Mouse (Mus musculus) Patski (cell line): ENCODE measurements around the gene Capza2. TPM values are rescaled to one million over a fixed set of nuclear protein-coding genes. Genes with fewer than 3 reads are reported as not detected.

Experiments
- ATAC-seq: fragments of 100-300 bp; one replicate; pipeline ENCODE4 v1.8.0; 2021
- CTCF ChIA-PET: fragments of 350-600 bp; sonication (Branson Sonifier 250); formaldehyde crosslinking; loops from one replicate; lab custom pipeline; 2022; ENCODE audit warnings: inconsistent platforms; lab: Charles Lee
- POLR2A ChIA-PET: fragments of 350-600 bp; sonication (Branson Sonifier 250); formaldehyde crosslinking; loops from one replicate; lab custom pipeline; 2022; ENCODE audit warnings: antibody characterized with exemption, inconsistent platforms; lab: Charles Lee
- DNase-seq: peaks from one replicate; pipeline ENCODE4 v3.0.0-alpha.2; 2011; ENCODE audit warnings: low read depth, low spot score
- H3K27me3 ChIP-seq: fragments of 371-371 bp; one replicate; pipeline ENCODE4 v1.5.1; 2021
- CTCF ChIP-seq: fragments of 100-300 bp; IDR thresholded peaks from one replicate; pipeline ENCODE4 v1.5.1; 2021
- in situ Hi-C: fragments of 300-500 bp; cut with MboI; formaldehyde crosslinking; loops from 3 replicates; pipeline ENCODE4 v1.11.1; 2018; ENCODE audit warnings: low pct_unique_long_range_greater_than_20kb, mixed read lengths
- polyA plus RNA-seq: library from polyadenylated mRNA; unstranded; gene quantifications from one replicate; pipeline ENCODE4 v1.2.3, GENCODE M21; 2021

Capza2 gene
- polyA plus RNA-seq, 1 experiment from 2014 or later = 185 TPM

DNA sequence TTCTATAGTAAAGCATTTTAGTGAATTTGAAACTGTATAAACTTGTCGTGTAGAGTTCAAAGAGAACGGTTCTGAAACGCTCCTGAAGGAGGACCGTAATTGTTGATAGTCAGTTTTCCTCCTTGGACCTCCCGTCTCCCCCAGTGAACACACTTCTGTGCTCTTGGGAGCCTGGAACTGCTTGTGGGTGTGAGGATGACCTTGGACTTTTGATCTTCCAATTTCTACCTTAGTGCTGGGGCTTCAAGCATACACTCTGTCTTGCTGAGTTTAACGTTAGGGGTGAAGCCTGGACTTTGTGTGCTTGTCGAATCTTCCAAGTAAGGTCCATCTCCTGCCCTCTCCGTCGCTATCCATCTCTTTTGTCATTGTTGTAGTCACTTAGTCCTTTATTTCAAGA, 4.0 kb downstream of the Capza2 start:
- TF ChIP-seq CTCF = no peak
- ChIA-PET CTCF (no interaction called here), POLR2A (no interaction called here)
- no peak for DNase-seq
- no peaks in the 10 kb centered on the region for H3K27me3 ChIP-seq
- no peak for ATAC-seq
- in situ Hi-C loops = no loop called here

DNA sequence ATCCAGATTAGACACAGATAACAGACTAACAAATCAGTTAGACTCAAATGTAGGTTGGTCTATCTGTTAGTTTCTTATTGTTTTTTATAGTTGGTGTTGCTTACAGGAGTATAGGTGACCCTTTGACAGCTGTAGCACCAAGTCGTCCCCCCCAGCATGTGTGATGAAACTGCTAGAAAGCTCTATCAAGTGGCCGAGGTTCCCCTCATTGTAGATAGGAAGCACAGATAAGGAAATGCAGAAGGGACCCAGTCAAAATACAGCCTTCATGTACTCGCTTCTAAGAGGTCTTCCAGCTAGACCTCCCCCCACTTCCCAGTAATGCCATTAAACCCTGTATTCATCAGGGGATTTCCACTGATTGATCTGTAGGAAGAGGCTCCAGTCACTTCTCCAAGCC, 6.7 kb downstream of the Capza2 start:
- TF ChIP-seq CTCF = no peak
- in situ Hi-C loops = no loop called here
- no peak for DNase-seq
- ChIA-PET POLR2A (no interaction called here), CTCF (interaction anchor here (1.7 kb wide), 1 partner anchor 28 kb away, joined by 3 read pairs; no protein-coding TSS in a partner anchor)
- ATAC-seq = no peak
- H3K27me3 ChIP-seq = no peaks in the 10 kb centered on the region

DNA sequence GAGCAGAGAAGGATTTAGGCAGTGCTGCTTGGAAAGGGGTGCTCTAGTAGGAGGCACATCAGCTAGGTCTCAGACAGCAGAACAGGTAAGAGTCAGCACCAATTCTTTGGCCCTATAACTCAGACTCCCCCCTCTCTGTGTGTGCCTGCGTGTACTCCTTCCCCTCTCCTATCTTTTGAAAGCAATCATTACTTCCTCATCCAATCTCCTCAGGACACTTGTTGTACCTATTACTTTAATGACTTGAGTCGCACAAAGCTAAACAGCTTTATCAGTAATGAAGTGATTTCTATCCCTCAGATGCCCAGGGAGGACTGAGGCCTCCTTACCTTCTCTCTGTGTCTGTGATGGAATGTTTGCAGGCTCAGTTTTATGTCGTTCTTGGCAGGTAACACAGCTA, 10.1 kb downstream of the Capza2 start:
- no peak for TF ChIP-seq CTCF
- CTCF ChIA-PET = interaction anchor here (1.5 to 1.7 kb wide), 2 partner anchors 12 to 24 kb away, joined by 3 to 4 read pairs; no protein-coding TSS in a partner anchor
- DNase-seq (no peak), ATAC-seq (no peak)
- POLR2A ChIA-PET = interaction anchor here (1.5 kb wide), 1 partner anchor 10 kb away, joined by 5 read pairs; no protein-coding TSS in a partner anchor
- in situ Hi-C loops = no loop called here
- no peaks in the 10 kb centered on the region for H3K27me3 ChIP-seq

DNA sequence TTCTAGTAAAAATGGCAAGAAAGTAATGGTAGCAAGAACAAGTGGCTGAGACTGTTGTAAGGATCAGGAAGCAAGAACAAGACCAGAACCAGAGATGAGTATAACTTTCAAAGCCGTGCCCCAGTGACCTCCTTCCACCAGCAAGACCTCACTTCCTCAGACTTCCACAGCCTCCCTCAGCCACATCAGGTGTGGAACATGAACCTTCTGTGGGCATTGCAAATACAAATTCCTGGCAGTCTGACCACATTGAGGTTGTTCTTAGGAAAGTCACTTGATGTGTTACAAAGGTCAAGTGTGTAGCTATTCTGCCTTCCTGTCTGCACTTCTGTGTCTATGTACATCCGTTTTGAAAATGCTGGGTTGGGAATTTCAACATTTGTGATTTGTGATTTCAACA, 16.1 kb downstream of the Capza2 start:
- ChIA-PET POLR2A (interaction anchor here (0.7 to 1.5 kb wide), 2 partner anchors 11 to 482 kb away, joined by 3 read pairs; no protein-coding TSS in a partner anchor), CTCF (interaction anchor here (1.3 to 1.8 kb wide), 2 partner anchors 11 to 12 kb away, joined by 4 to 7 read pairs; no protein-coding TSS in a partner anchor)
- no peaks in the 10 kb centered on the region for H3K27me3 ChIP-seq
- no peak for TF ChIP-seq CTCF
- in situ Hi-C loops = no loop called here
- ATAC-seq (no peak), DNase-seq (no peak)

DNA sequence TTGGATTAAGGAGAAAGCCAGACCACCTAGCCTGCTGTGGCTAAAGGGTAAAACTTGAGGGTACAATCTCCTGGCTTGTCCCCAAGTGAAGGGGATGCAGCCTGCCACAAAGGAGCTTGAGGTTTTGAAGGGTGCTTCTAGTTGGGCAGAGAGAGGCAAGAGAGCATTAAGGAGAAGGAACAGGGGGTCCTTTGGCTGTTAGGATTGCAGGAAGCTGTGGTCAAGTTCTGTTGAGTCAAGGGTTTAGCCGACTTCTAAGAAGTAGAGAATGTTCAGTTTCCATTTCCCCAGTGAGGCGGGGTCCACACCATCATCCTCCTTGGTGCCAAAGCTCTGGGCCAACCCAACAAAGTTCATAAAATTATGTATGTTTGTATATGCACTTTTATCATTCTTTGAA, 19.0 kb downstream of the Capza2 start:
- DNase-seq = no peak
- ChIA-PET POLR2A (no interaction called here), CTCF (interaction anchor here (0.8 kb wide), 1 partner anchor 20 kb away, joined by 3 read pairs; no protein-coding TSS in a partner anchor)
- no peak for TF ChIP-seq CTCF
- no peaks in the 10 kb centered on the region for H3K27me3 ChIP-seq
- in situ Hi-C loops = no loop called here
- no peak for ATAC-seq

DNA sequence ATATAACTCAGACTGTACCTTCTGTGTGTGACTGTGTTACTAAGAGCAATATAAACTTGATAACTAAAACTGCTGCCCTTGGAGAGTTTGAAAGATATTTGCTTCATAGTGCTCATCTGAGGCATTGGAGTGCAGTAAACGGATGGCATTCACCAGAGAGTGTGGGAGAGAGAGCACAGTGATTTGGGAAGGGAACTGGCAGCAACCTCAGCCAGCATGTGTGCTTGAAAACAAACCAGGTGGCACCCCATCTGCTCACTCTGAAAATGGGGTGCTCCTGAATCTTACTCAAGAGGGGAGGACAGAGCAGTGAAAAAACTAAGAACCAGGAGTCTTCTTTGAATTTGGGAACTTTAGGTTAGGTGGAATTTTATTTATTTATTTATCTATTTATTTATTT, 21.3 kb downstream of the Capza2 start:
- no peak for TF ChIP-seq CTCF
- in situ Hi-C loops = no loop called here
- H3K27me3 ChIP-seq = no peaks in the 10 kb centered on the region
- no peak for ATAC-seq
- no peak for DNase-seq
- CTCF ChIA-PET = interaction anchor here (1.9 kb wide), 1 partner anchor 11 kb away, joined by 4 read pairs; no protein-coding TSS in a partner anchor
- POLR2A ChIA-PET = no interaction called here

DNA sequence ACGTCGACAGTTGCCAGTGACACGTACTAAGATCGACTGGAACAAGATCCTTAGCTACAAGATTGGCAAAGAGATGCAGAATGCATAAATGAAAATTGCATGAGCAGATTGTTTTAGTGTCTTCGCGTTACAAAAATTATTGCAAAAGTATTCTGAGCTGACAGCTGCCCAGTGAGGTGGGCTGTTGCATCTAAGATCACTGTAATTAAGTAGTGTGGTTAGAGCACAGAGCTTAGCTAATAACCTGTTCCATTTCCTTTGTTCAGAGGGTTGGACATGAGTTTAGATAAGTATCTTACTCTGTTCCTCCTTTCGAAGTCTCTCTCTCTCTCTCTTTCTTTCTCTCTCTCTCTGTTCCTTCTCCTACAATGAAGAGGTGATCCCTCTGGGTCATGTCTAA, 29.3 kb downstream of the Capza2 start:
- DNase-seq (no peak), ATAC-seq (no peak)
- TF ChIP-seq CTCF = no peak
- ChIA-PET POLR2A (no interaction called here), CTCF (interaction anchor here (1.3 to 2.1 kb wide), 3 partner anchors 10 to 27 kb away, joined by 3 to 7 read pairs (median 6); no protein-coding TSS in a partner anchor)
- no peaks in the 10 kb centered on the region for H3K27me3 ChIP-seq
- in situ Hi-C loops = no loop called here

DNA sequence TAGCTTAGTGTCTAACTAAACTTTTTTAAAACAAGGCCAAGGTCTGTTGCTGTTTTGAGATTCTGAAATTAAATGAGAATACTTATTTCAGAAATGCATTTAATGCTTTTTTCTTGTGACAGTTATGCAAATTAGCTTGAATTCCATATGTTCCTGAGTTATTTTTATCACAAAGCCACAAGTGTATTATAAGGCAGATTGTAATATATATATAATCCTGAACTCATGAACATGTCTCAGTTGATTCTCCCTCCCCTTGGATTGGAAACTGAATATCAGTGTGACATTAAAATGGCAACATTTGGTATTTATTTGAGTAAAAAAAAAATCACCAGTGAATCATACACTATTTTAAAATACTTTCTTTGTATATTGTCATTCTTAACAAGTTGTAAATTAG, 30.0 kb downstream of the Capza2 start:
- H3K27me3 ChIP-seq = no peaks in the 10 kb centered on the region
- ChIA-PET CTCF (interaction anchor here (1.3 to 1.6 kb wide), 2 partner anchors 9 to 27 kb away, joined by 3 to 6 read pairs; no protein-coding TSS in a partner anchor), POLR2A (no interaction called here)
- ATAC-seq (no peak), DNase-seq (no peak)
- TF ChIP-seq CTCF = no peak
- in situ Hi-C loops = no loop called here

DNA sequence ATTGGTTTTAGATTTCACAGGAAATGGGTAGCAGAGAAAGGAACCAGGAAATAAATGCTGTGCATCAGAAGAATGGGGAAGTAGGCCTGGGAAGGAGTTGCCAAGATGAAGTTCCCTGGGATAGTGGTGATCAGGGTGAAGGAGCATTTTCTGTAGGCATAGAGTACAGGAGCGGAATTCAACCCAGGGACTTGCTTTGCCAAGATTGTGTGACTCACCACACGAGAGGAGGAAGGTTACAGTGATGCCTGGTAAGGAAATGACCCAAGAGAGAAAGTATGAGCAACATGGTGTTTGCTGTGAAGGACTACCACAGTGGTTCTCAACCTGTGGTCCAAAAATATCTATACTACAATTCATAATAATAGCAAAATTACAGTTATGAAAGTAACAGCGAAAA, 31.8 kb downstream of the Capza2 start:
- DNase-seq = no peak
- ChIA-PET POLR2A (no interaction called here), CTCF (interaction anchor here (1.1 kb wide), 1 partner anchor 175 kb away, joined by 3 read pairs; no protein-coding TSS in a partner anchor)
- no peak for ATAC-seq
- in situ Hi-C loops = no loop called here
- H3K27me3 ChIP-seq = no peaks in the 10 kb centered on the region
- no peak for TF ChIP-seq CTCF

DNA sequence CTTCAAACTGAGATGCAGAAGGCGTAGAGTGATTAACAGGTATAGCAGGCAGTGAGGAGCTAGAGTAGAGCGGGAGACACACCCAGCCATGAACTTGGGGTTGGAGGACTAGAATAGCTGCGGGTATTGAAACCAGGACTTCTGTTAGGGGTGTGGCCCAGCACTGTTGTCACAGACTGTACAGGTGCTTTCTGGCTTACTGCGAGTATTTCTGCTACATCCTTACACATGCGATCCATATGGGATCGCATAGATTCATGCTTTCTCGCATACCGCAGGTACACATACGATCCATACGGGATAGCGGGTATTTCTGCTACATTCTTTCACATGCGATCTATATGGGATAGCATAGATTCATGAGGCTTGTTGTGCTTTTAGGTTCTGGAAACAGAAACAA, 32.3 kb downstream of the Capza2 start:
- CTCF ChIA-PET = no interaction called here
- no peaks in the 10 kb centered on the region for H3K27me3 ChIP-seq
- TF ChIP-seq CTCF = no peak
- ATAC-seq (no peak), DNase-seq (no peak)
- POLR2A ChIA-PET = no interaction called here
- in situ Hi-C loops = no loop called here

DNA sequence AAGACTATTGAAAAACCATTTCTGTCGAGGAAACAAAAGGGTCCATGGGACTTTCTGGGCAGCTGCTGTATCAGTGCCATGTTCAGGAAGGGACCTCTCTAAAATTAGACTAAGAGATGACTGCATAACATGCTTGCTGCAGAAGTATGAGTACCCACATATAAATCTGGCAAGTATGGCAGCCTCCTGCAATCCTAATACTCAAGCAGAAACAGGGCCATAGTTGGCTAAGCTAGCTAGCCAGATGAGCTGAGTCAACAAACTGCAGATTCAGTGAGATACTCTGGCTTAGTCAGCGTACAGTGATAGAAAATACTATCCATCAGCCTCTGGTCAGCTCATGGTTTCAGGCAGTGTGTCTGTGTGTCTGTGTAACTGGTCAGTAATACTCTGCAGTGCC, 33.8 kb downstream of the Capza2 start:
- ChIA-PET CTCF (interaction anchor here (0.9 kb wide), 1 partner anchor 24 kb away, joined by 3 read pairs; no protein-coding TSS in a partner anchor), POLR2A (no interaction called here)
- no peaks in the 10 kb centered on the region for H3K27me3 ChIP-seq
- no peak for DNase-seq
- ATAC-seq = no peak
- no peak for TF ChIP-seq CTCF
- in situ Hi-C loops = no loop called here
